Mouse (Mus musculus): ENCODE results near the gene Gm21866.
"Not testable (repeated sequence)": the region's sequence is repeated elsewhere in the genome, so short reads cannot be mapped to it uniquely, and the experiment has no call there.

The Gm21866 gene

DNA sequence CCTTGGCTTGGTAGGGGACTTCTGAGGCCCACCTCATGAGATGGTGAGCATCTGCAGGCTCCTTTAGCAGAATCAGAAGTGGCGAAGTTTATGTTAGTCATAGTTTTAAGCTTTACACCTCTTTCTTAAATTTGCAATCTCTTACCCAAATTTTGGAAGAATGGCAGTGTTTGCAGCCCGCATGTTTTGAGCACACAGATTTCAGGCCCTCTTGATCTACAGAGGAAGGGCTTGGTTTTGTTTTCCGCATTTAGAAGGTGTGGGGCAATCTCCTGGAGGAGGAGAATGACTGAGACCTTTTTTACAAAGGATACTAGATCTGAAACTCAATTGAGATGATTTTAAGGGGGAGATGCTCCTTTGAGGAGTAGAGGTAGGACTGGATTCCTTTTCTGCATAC is at the start of gene Gm21866:
Gene Gm21866 (minus strand): TSS at position 101 of the 400 bp plus-strand sequence.
- not testable (repeated sequence) for DNase-seq

DNA sequence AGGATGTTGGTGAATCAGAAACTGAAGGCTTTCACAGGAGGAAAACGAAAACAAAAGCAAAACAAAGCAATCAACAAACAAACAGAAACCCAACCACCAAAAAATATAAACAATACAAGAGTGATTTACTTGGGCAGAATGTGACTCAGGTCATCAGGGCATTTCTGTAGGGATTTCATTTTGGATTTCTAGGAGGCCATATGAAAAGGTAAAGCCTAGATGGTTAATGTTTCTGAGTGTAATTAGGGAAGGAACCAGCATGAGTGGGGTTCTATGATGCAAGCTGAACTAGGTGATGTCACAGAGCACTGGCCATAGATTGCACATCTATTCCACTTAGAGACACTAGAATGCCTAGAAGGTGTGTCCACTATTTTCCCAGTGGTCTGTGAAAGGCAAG is 28.3 kb upstream of the Gm21866 start, which contains the start of gene Gm20773:
Gene Gm20773 (plus strand): TSS at position 301 of the 400 bp plus-strand sequence.
- DNase-seq: not testable (repeated sequence)

Measured in kidney, adult 18-20 months (tissue).